ENCODE assay signal across 15 mouse cellular contexts in the genomic region with DNA sequence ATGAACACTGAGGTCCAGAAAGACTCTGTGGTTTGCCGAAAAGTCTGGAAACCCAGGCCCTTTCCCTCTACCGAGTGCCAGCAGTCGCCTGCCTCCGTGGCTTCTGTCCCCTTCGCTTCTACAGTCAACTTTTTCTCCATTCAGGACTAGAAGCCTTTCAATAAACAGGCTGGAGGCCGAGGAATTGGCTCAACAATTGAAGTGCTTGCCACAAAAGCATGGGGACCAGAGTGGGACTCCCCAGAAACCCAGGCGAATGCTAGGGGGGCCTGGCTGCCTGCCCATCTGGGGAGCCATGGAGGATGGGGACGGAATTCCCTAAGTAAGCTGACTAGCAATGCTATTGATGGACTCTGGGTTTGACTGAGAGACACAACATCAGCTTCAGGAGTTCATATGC.
A peak's percentile ranks its signal among the peaks of the same experiment; 100 is the strongest.
DNase-seq lines count a peak whose midpoint lies in the region; ATAC-seq and TF ChIP-seq lines count a peak whose summit lies in the region.
"Had no signal": no experiment of that assay in that cellular context is flagged by ENCODE, and none has a peak within 500 bp of the region (broad histone marks: within the 10 kb centered on the region; RNA-seq: fewer than 3 reads in every experiment).

No protein-coding gene starts in this region.

- ATAC-seq in stomach, embryonic 16.5 days (ENCODE audit: insufficient read depth, low FRiP score): no peak
- ATAC-seq: forebrain, embryonic 13.5 days had no signal

- TF ChIP-seq CTCF in gastrocnemius, adult 2 months (IDR thresholded peaks at IDR 0.05): no peak
- no peak for TF ChIP-seq CTCF in thymus, adult 2 months (IDR thresholded peaks at IDR 0.05; ENCODE audit: borderline replicate concordance, control insufficient read depth, extremely low read depth, insufficient read depth, low read length, poor library complexity)

- no peaks in the 10 kb centered on the region for H3K27me3 ChIP-seq in stomach, embryonic 16.5 days (ENCODE audit: control insufficient read depth, insufficient read depth, low read length)
- no peaks in the 10 kb centered on the region for H3K27me3 ChIP-seq in thymus, adult 2 months (ENCODE audit: control insufficient read depth, insufficient read depth, low read length)
- H3K27me3 ChIP-seq: forebrain, embryonic 13.5 days; neural tube, embryonic 13.5 days had no signal

- no peak overlapping the region for H3K4me3 ChIP-seq in gastrocnemius, adult 2 months
- no peak overlapping the region for H3K4me3 ChIP-seq in stomach, embryonic 16.5 days (replicated peaks; ENCODE audit: low read length)
- no peak overlapping the region for H3K4me3 ChIP-seq in thymus, adult 2 months (ENCODE audit: control insufficient read depth, insufficient read depth, low read length)
- H3K4me3 ChIP-seq: forebrain, embryonic 13.5 days; kidney, embryonic 15.5 days; liver, embryonic 15.5 days; neural tube, embryonic 13.5 days had no signal

- TF ChIP-seq POLR2A in thymus, adult 2 months (IDR thresholded peaks at IDR 0.05; ENCODE audit: control insufficient read depth, extremely low read depth, insufficient read depth, low read length, poor library complexity): no peak

- no peaks in the 10 kb centered on the region for H3K9me3 ChIP-seq in stomach, embryonic 16.5 days (replicated peaks; ENCODE audit: control insufficient read depth, low read length)
- H3K9me3 ChIP-seq: forebrain, embryonic 13.5 days; kidney, embryonic 15.5 days; liver, embryonic 15.5 days; neural tube, embryonic 13.5 days had no signal

- intact Hi-C loops in gastrocnemius, adult 2 months (cut with DNase I): no loop called here
- intact Hi-C loops in left cerebral cortex, postnatal 4 days (cut with DNase I): no loop called here

- no peak overlapping the region for H3K9ac ChIP-seq in stomach, embryonic 16.5 days (ENCODE audit: low read length)
- H3K9ac ChIP-seq: forebrain, embryonic 13.5 days; kidney, embryonic 15.5 days; liver, embryonic 15.5 days; neural tube, embryonic 13.5 days had no signal

- peak; percentile 23 for DNase-seq in gastrocnemius, adult 2 months
- DNase-seq in gastrocnemius, postnatal 25 days: no peak
- peak; percentile 60 for DNase-seq in left cerebral cortex, postnatal 4 days
- no peak for DNase-seq in left cerebral cortex, adult 18-20 months (ENCODE audit: low spot score in 2 of 2)
- DNase-seq in right cerebral cortex, postnatal 4 days: peak; percentile 33
- DNase-seq in right cerebral cortex, postnatal 25 days: no peak
- no peak for DNase-seq in thymus, adult 2 months
- DNase-seq: cerebellum, postnatal 36 days; heart, adult 11 months; spleen, adult 18-20 months had no signal

- H3K36me3 ChIP-seq in stomach, embryonic 16.5 days (ENCODE audit: control insufficient read depth, insufficient read depth, low read length): no peaks in the 10 kb centered on the region
- no peaks in the 10 kb centered on the region for H3K36me3 ChIP-seq in thymus, adult 2 months (ENCODE audit: control insufficient read depth, insufficient read depth, low read length)
- H3K36me3 ChIP-seq: kidney, embryonic 15.5 days; liver, embryonic 15.5 days; neural tube, embryonic 13.5 days had no signal

- 62% methylated on average over 8 of the region's 8 CpGs for WGBS in stomach, embryonic 16.5 days
- WGBS in thymus, adult 2 months: 85% methylated on average over 8 of the region's 8 CpGs

- H3K4me1 ChIP-seq in stomach, embryonic 16.5 days (ENCODE audit: control insufficient read depth, insufficient read depth, low read length): 0 out of 2 replicates have a peak, but pooled peaks cover 2% of the 10 kb centered on the region
- no peaks in the 10 kb centered on the region for H3K4me1 ChIP-seq in thymus, adult 2 months (replicated peaks; ENCODE audit: control insufficient read depth, insufficient read depth, low read length)
- H3K4me1 ChIP-seq: forebrain, embryonic 13.5 days; liver, embryonic 15.5 days had no signal

- no peak overlapping the region for H3K4me2 ChIP-seq in stomach, embryonic 16.5 days (ENCODE audit: low read depth, low read length)
- H3K4me2 ChIP-seq: forebrain, embryonic 13.5 days; kidney, embryonic 15.5 days; liver, embryonic 15.5 days; neural tube, embryonic 13.5 days had no signal

- no peak overlapping the region for H3K27ac ChIP-seq in gastrocnemius, adult 2 months
- H3K27ac ChIP-seq in stomach, embryonic 16.5 days (ENCODE audit: low read length): peak overlapping the region; percentile 34; the same call in 1 of the 2 replicates
- no peak overlapping the region for H3K27ac ChIP-seq in thymus, adult 2 months (ENCODE audit: control insufficient read depth, insufficient read depth, low read length)
- H3K27ac ChIP-seq: kidney, embryonic 15.5 days; liver, embryonic 15.5 days; neural tube, embryonic 13.5 days had no signal

Comparison
In these comparisons a context has a peak if more than half of its experiments do, and no peak if none do; other contexts are left out.
1. DNase-seq: peak in gastrocnemius, adult 2 months (single experiment), left cerebral cortex, postnatal 4 days (single experiment) and right cerebral cortex, postnatal 4 days (single experiment); none in gastrocnemius, postnatal 25 days (single experiment), left cerebral cortex, adult 18-20 months (0 of 2), right cerebral cortex, postnatal 25 days (single experiment) and thymus, adult 2 months (single experiment).